In the genomic region with DNA sequence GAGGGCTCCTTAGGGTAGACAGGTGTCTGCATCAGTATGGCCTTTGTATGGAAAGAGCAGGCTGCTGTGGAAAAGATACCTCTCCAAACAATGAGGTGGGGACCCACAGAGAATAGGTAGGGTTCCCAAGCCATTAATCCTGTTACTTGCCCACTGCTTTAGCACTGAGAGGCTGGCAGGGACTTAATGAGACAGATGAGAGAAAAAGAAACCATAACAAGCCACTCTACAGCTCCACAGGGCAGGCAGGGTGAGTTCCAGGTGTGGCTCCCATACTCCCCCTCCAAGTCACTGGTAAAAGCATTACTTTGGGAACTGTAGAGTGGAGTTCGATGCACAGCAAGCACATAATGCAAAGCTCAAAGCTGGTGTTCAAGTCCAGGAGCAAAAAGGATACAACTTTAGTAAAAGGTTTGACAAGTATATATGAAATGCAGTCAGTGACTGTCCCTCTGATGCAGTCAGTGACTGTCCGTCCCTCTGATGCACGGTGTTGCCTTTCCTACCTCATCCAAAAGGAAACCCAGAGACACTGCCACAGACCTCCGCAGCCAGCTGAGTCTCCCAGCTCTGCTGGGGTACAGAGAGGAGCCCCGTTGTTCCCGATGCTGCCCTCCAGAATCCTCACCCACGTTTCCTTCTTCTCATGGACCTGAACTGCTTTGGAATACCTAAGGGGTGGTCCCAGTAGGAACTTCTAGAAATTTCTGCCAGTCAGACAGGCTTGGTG, we compare ENCODE assay signal across 16 mouse cellular contexts. TPM values are rescaled to one million over a fixed set of nuclear protein-coding genes. Genes with fewer than 3 reads are reported as not detected.
DNase-seq lines count a peak whose midpoint lies in the region; ATAC-seq and TF ChIP-seq lines count a peak whose summit lies in the region.
"Had no signal": no experiment of that assay in that cellular context is flagged by ENCODE, and none has a peak within 500 bp of the region (broad histone marks: within the 10 kb centered on the region; RNA-seq: fewer than 3 reads in every experiment).

No protein-coding gene starts in this region.

- H3K27ac ChIP-seq in intestine, embryonic 14.5 days (ENCODE audit: low read depth): no peak overlapping the region
- no peak overlapping the region for H3K27ac ChIP-seq in intestine, embryonic 15.5 days
- H3K27ac ChIP-seq in forebrain, embryonic 10.5 days: peak overlapping the region; percentile 31
- no peak overlapping the region for H3K27ac ChIP-seq in hindbrain, embryonic 14.5 days
- H3K27ac ChIP-seq in midbrain, postnatal 0 days (ENCODE audit: low read depth, low read length): no peak overlapping the region
- H3K27ac ChIP-seq: liver, embryonic 12.5 days had no signal

- no peak for TF ChIP-seq CTCF in midbrain, postnatal 0 days (IDR thresholded peaks at IDR 0.05)

- WGBS in intestine, embryonic 14.5 days: 11% methylated on average over 7 of the region's 7 CpGs
- WGBS in intestine, embryonic 15.5 days: 14% methylated on average over 7 of the region's 7 CpGs
- WGBS in forebrain, embryonic 10.5 days: 8% methylated on average over 7 of the region's 7 CpGs
- 22% methylated on average over 7 of the region's 7 CpGs for WGBS in hindbrain, embryonic 14.5 days
- 33% methylated on average over 7 of the region's 7 CpGs for WGBS in midbrain, postnatal 0 days

- ATAC-seq in intestine, embryonic 14.5 days (replicated peaks; ENCODE audit: low FRiP score, low TSS enrichment, low read depth): no peak
- no peak for ATAC-seq in intestine, embryonic 15.5 days
- ATAC-seq in hindbrain, embryonic 14.5 days (ENCODE audit: low FRiP score): no peak
- no peak for ATAC-seq in midbrain, postnatal 0 days (ENCODE audit: low FRiP score)
- ATAC-seq in frontal cortex, adult (ENCODE audit: low TSS enrichment): no peak
- ATAC-seq: liver, embryonic 12.5 days had no signal

- no peaks in the 10 kb centered on the region for H3K36me3 ChIP-seq in intestine, embryonic 14.5 days (ENCODE audit: control insufficient read depth, insufficient read depth, low read length)
- H3K36me3 ChIP-seq in intestine, embryonic 15.5 days: no peaks in the 10 kb centered on the region
- peaks cover 21% of the 10 kb centered on the region; the same call in 1 of the 2 replicates for H3K36me3 ChIP-seq in forebrain, embryonic 10.5 days (replicated peaks)
- no peaks in the 10 kb centered on the region for H3K36me3 ChIP-seq in hindbrain, embryonic 14.5 days (replicated peaks; ENCODE audit: control insufficient read depth, insufficient read depth)
- H3K36me3 ChIP-seq in midbrain, postnatal 0 days (ENCODE audit: insufficient read depth, low read length): no peaks in the 10 kb centered on the region
- H3K36me3 ChIP-seq: liver, embryonic 12.5 days had no signal

- H3K9me3 ChIP-seq in intestine, embryonic 14.5 days (ENCODE audit: control insufficient read depth, low read length): no peaks in the 10 kb centered on the region
- H3K9me3 ChIP-seq in intestine, embryonic 15.5 days: no peaks in the 10 kb centered on the region
- H3K9me3 ChIP-seq in forebrain, embryonic 10.5 days: no peaks in the 10 kb centered on the region
- no peaks in the 10 kb centered on the region for H3K9me3 ChIP-seq in hindbrain, embryonic 14.5 days (ENCODE audit: control insufficient read depth, low read length)
- H3K9me3 ChIP-seq in midbrain, postnatal 0 days (ENCODE audit: low read length): no peaks in the 10 kb centered on the region
- H3K9me3 ChIP-seq: liver, embryonic 12.5 days had no signal

- no peak overlapping the region for H3K9ac ChIP-seq in intestine, embryonic 14.5 days (ENCODE audit: low read length)
- H3K9ac ChIP-seq in intestine, embryonic 15.5 days: no peak overlapping the region
- peak overlapping the region; percentile 4; the same call in 1 of the 2 replicates for H3K9ac ChIP-seq in hindbrain, embryonic 14.5 days
- no peak overlapping the region for H3K9ac ChIP-seq in midbrain, postnatal 0 days (replicated peaks; ENCODE audit: low read length, poor library complexity, severe bottlenecking)
- H3K9ac ChIP-seq: liver, embryonic 12.5 days had no signal

- no peak overlapping the region for H3K4me2 ChIP-seq in intestine, embryonic 14.5 days (ENCODE audit: low read length)
- H3K4me2 ChIP-seq in intestine, embryonic 15.5 days (replicated peaks): no peak overlapping the region
- peak overlapping the region; percentile 79 for H3K4me2 ChIP-seq in hindbrain, embryonic 14.5 days (replicated peaks)
- peak overlapping the region; percentile 79; the same call in 1 of the 2 replicates for H3K4me2 ChIP-seq in midbrain, postnatal 0 days (ENCODE audit: low read depth, low read length, poor library complexity, severe bottlenecking)
- H3K4me2 ChIP-seq: liver, embryonic 12.5 days had no signal

- H3K27me3 ChIP-seq in intestine, embryonic 14.5 days (replicated peaks; ENCODE audit: control insufficient read depth, insufficient read depth, low read length): peaks cover 98% of the 10 kb centered on the region
- peaks cover 84% of the 10 kb centered on the region for H3K27me3 ChIP-seq in intestine, embryonic 15.5 days (replicated peaks)
- peaks cover 98% of the 10 kb centered on the region for H3K27me3 ChIP-seq in forebrain, embryonic 10.5 days (ENCODE audit: poor library complexity, severe bottlenecking)
- H3K27me3 ChIP-seq in hindbrain, embryonic 14.5 days (ENCODE audit: control insufficient read depth, insufficient read depth, low read length): no peaks in the 10 kb centered on the region
- H3K27me3 ChIP-seq in midbrain, postnatal 0 days (ENCODE audit: insufficient read depth, low read length): no peaks in the 10 kb centered on the region

- DNase-seq in intestine, embryonic 14.5 days (ENCODE audit: low spot score): peak; percentile 52
- DNase-seq in forebrain, embryonic 10.5 days (ENCODE audit: extremely low spot score, low spot score): no peak
- no peak for DNase-seq in hindbrain, embryonic 14.5 days (ENCODE audit: low spot score)
- no peak for DNase-seq in midbrain, postnatal 0 days (ENCODE audit: low spot score)
- DNase-seq in adrenal gland, postnatal 4 days (ENCODE audit: low spot score in 2 of 2): no peak
- no peak for DNase-seq in yolk sac, embryonic 10.5 days (ENCODE audit: low spot score)
- DNase-seq: cerebellum, postnatal 14 days; kidney, adult 18-20 months; lung, postnatal 36 days; right cerebral cortex, adult 18-20 months; thymus, postnatal 14 days had no signal

- 0 out of 2 replicates have a peak, but pooled peaks cover 3% of the 10 kb centered on the region for H3K4me1 ChIP-seq in intestine, embryonic 14.5 days (replicated peaks; ENCODE audit: control insufficient read depth, insufficient read depth, low read length)
- H3K4me1 ChIP-seq in intestine, embryonic 15.5 days (replicated peaks): peaks cover 14% of the 10 kb centered on the region
- H3K4me1 ChIP-seq in forebrain, embryonic 10.5 days: peaks cover 97% of the 10 kb centered on the region
- H3K4me1 ChIP-seq in hindbrain, embryonic 14.5 days (replicated peaks; ENCODE audit: control insufficient read depth, insufficient read depth, low read length): peaks cover 50% of the 10 kb centered on the region
- peaks cover 13% of the 10 kb centered on the region; the same call in 1 of the 2 replicates for H3K4me1 ChIP-seq in midbrain, postnatal 0 days (ENCODE audit: insufficient read depth, low read length)
- H3K4me1 ChIP-seq: liver, embryonic 12.5 days had no signal

- H3K4me3 ChIP-seq in intestine, embryonic 14.5 days (ENCODE audit: low read depth, low read length): no peak overlapping the region
- no peak overlapping the region for H3K4me3 ChIP-seq in intestine, embryonic 15.5 days (replicated peaks)
- H3K4me3 ChIP-seq in forebrain, embryonic 10.5 days: peak overlapping the region; percentile 61
- H3K4me3 ChIP-seq in hindbrain, embryonic 14.5 days (replicated peaks; ENCODE audit: low read length): no peak overlapping the region
- H3K4me3 ChIP-seq in midbrain, postnatal 0 days (ENCODE audit: low read depth, low read length): no peak overlapping the region
- H3K4me3 ChIP-seq: liver, embryonic 12.5 days; myocyte had no signal

RNA-seq across cellular contexts. Expression of gene Pou3f3, which starts 14.0 kb away (rescaled TPM):
- polyA plus RNA-seq in intestine, embryonic 14.5 days (2014; fragmentation: Nextera tagmentation; extraction: Ambion mirVana): 0.24 and 0.28 TPM in 2 replicates
- polyA plus RNA-seq in intestine, embryonic 15.5 days (2015; fragmentation: Nextera tagmentation; extraction: Ambion mirVana): 0.33 and 0.35 TPM in 2 replicates
- polyA plus RNA-seq in forebrain, embryonic 10.5 days (2016; fragmentation: Nextera tagmentation; extraction: Ambion mirVana): 13.4 and 14.4 TPM in 2 replicates
- polyA plus RNA-seq in hindbrain, embryonic 14.5 days (2014; fragmentation: Nextera tagmentation; extraction: Ambion mirVana): 10.6 and 11.5 TPM in 2 replicates
- total RNA-seq in midbrain, postnatal 0 days (2014; rRNA removed): 45.2 and 48.4 TPM in 2 replicates
- polyA plus RNA-seq in midbrain, postnatal 0 days (2015; fragmentation: Nextera tagmentation; extraction: Ambion mirVana): 11.5 and 12.0 TPM in 2 replicates
- 1 to 10 TPM in 1 of 2 experiments, under 1 TPM in 1; 0.68 to 6.3 TPM for total RNA-seq in adrenal gland, postnatal 4 days (2021)
- polyA plus RNA-seq: heart, embryonic 16.5 days; myocyte had no signal

Comparison
In these comparisons a context has a peak if more than half of its experiments do, and no peak if none do; other contexts are left out.
1. H3K4me2 ChIP-seq: peak in hindbrain, embryonic 14.5 days (single experiment) and midbrain, postnatal 0 days (single experiment); none in intestine, embryonic 14.5 days (single experiment) and intestine, embryonic 15.5 days (single experiment).